Mouse (Mus musculus): ENCODE measurements around the gene Maml3. TPM values are rescaled to one million over a fixed set of nuclear protein-coding genes. Genes with fewer than 3 reads are reported as not detected.

Maml3 gene
- polyA plus RNA-seq, 1 experiment from 2014 or later, result 6.5 TPM

DNA sequence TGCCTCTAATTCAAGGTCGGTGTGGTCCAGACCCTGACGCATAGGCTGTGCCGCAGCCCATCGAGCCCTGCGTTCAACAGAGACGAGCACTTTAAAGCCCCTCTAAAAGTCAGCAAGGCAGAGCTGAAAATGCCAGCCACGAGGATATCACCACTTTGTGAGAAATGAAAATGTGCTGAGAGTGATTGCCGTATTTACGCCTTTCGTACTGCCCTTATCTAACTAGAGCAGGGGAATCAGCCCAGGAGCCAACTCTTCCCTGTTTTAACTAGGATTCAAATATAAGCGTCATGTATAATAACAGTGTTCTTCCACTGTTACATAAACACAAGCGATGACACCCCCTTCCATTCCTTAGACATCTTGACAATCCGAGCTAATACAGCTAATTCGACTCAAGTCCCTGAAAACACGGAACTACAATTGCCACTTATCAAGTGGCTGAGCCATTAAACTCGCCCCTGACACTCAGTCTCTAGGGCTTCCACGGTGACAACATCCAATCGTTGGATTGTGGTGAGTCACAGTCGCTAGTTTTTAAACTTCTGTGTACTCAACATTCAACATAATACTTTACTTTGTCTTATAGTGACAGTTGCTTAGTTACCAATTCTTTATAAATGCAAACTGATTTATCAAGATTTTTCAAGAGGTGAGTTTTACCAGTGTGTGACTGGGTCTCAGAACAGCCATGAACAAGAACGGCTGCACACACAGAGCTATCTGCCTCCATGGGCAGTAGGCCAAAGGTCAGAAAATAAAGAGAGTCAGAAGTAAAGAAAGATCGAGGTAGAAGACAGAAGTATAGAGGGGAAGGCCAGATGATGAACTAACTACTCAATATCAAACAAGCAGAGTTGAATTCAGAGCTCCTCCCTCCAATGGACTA, 106.1 kb downstream of the Maml3 start:
- no peak for DNase-seq (ENCODE audit: low spot score)
- 64% methylated on average over 21 of the region's 21 CpGs for WGBS
- H3K36me3 ChIP-seq (ENCODE audit: control insufficient read depth, insufficient read depth, low read length), result no peaks in the 10 kb centered on the region
- ATAC-seq (replicated peaks; ENCODE audit: low FRiP score, low TSS enrichment, low read depth), result 0 out of 2 replicates have a peak, but pooled peaks have one; percentile 46
- H3K27me3 ChIP-seq (replicated peaks; ENCODE audit: control insufficient read depth, insufficient read depth, low read length), result no peaks in the 10 kb centered on the region
- H3K4me2 ChIP-seq (ENCODE audit: low read length), result no peak overlapping the region
- H3K4me3 ChIP-seq (ENCODE audit: low read depth, low read length), result no peak overlapping the region
- no peaks in the 10 kb centered on the region for H3K9me3 ChIP-seq (ENCODE audit: control insufficient read depth, low read length)
- H3K9ac ChIP-seq (ENCODE audit: low read length), result no peak overlapping the region
- H3K4me1 ChIP-seq (replicated peaks; ENCODE audit: control insufficient read depth, insufficient read depth, low read length), result 0 out of 2 replicates have a peak, but pooled peaks cover 2% of the 10 kb centered on the region
- no peak overlapping the region; the same call in 1 of the 2 replicates for H3K27ac ChIP-seq (ENCODE audit: low read depth)

DNA sequence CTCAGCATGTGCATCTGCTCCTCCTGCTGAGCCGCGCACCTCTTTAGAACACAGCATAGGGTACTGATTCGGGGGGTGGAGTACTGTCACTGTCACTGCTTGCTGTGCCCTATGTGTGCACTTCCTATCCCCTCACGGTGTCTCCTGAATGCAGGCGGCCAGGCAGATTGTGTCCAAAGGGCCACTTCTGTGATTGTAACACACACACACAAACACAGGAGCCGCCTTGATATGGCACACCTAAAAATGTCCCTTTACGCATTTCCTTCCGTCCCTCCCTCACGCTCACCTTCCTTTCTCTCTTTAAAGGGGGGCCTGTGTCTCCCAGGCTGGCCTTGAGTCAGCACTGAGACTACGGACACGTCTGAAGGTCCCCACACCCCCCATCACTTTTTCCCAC, 107.3 kb downstream of the Maml3 start:
- H3K4me1 ChIP-seq (replicated peaks; ENCODE audit: control insufficient read depth, insufficient read depth, low read length), result 0 out of 2 replicates have a peak, but pooled peaks cover 2% of the 10 kb centered on the region
- H3K4me3 ChIP-seq (ENCODE audit: low read depth, low read length), result no peak overlapping the region
- 81% methylated on average over 11 of the region's 11 CpGs for WGBS
- H3K4me2 ChIP-seq (ENCODE audit: low read length), result no peak overlapping the region
- no peaks in the 10 kb centered on the region for H3K9me3 ChIP-seq (ENCODE audit: control insufficient read depth, low read length)
- no peak for ATAC-seq (replicated peaks; ENCODE audit: low FRiP score, low TSS enrichment, low read depth)
- no peak for DNase-seq (ENCODE audit: low spot score)
- no peak overlapping the region for H3K27ac ChIP-seq (ENCODE audit: low read depth)
- H3K9ac ChIP-seq (ENCODE audit: low read length), result no peak overlapping the region
- H3K27me3 ChIP-seq (replicated peaks; ENCODE audit: control insufficient read depth, insufficient read depth, low read length), result no peaks in the 10 kb centered on the region
- no peaks in the 10 kb centered on the region for H3K36me3 ChIP-seq (ENCODE audit: control insufficient read depth, insufficient read depth, low read length)

DNA sequence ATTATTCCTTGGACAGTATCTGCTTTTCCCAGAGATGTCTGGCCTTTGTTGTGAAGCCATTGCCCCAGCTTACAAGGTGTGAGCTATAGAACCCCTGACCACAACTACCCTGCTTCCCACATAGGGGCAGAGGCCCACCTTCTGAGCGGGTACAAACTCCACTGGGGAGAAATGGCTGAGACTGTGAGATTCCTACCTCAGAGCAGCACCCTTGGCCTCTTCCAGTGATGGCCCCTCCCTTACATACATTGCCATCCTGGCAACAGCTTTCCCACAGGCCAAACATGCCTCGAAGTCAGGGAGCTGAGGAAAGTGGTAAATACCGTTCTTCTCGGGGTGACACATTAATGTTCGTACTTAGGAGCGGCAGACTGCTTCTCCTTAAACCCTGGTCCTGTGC, 118.4 kb downstream of the Maml3 start:
- WGBS, result 51% methylated on average over 6 of the region's 6 CpGs
- Histone ChIP-seq H3K27me3 (replicated peaks; ENCODE audit: control insufficient read depth, insufficient read depth, low read length) (no peaks in the 10 kb centered on the region), H3K4me3 (ENCODE audit: low read depth, low read length) (no peak overlapping the region), H3K4me1 (replicated peaks; ENCODE audit: control insufficient read depth, insufficient read depth, low read length) (peaks cover 10% of the 10 kb centered on the region; the same call in 1 of the 2 replicates), H3K36me3 (ENCODE audit: control insufficient read depth, insufficient read depth, low read length) (no peaks in the 10 kb centered on the region), H3K27ac (ENCODE audit: low read depth) (no peak overlapping the region), H3K9ac (ENCODE audit: low read length) (no peak overlapping the region), H3K9me3 (ENCODE audit: control insufficient read depth, low read length) (no peaks in the 10 kb centered on the region), H3K4me2 (ENCODE audit: low read length) (no peak overlapping the region)
- no peak for DNase-seq (ENCODE audit: low spot score)
- ATAC-seq (replicated peaks; ENCODE audit: low FRiP score, low TSS enrichment, low read depth), result no peak

DNA sequence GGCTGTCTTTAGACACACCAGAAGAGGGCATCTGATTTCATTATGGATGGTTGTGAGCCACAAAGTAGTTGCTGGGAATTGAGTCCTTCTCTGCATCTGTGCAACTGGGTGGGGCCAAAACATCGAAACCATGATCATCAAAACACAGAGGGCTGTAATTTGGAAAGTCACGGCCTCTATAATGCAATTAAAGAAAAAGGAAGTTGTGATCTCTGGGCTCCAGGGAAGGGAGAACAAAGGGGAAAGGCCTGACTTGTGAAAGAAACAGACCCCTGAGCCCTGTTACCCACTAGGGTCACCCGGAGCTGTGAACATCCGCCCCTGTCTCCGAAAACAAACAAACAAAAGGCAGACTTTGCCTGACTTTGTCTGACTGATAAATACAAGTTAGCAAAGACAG, 123.4 kb downstream of the Maml3 start:
- no peak for ATAC-seq (replicated peaks; ENCODE audit: low FRiP score, low TSS enrichment, low read depth)
- 68% methylated on average over 5 of the region's 5 CpGs for WGBS
- Histone ChIP-seq H3K4me3 (ENCODE audit: low read depth, low read length) (no peak overlapping the region), H3K9me3 (ENCODE audit: control insufficient read depth, low read length) (no peaks in the 10 kb centered on the region), H3K27ac (ENCODE audit: low read depth) (no peak overlapping the region), H3K27me3 (replicated peaks; ENCODE audit: control insufficient read depth, insufficient read depth, low read length) (no peaks in the 10 kb centered on the region), H3K4me2 (ENCODE audit: low read length) (no peak overlapping the region), H3K4me1 (replicated peaks; ENCODE audit: control insufficient read depth, insufficient read depth, low read length) (peaks cover 6% of the 10 kb centered on the region), H3K36me3 (ENCODE audit: control insufficient read depth, insufficient read depth, low read length) (no peaks in the 10 kb centered on the region), H3K9ac (ENCODE audit: low read length) (no peak overlapping the region)
- DNase-seq (ENCODE audit: low spot score), result no peak

DNA sequence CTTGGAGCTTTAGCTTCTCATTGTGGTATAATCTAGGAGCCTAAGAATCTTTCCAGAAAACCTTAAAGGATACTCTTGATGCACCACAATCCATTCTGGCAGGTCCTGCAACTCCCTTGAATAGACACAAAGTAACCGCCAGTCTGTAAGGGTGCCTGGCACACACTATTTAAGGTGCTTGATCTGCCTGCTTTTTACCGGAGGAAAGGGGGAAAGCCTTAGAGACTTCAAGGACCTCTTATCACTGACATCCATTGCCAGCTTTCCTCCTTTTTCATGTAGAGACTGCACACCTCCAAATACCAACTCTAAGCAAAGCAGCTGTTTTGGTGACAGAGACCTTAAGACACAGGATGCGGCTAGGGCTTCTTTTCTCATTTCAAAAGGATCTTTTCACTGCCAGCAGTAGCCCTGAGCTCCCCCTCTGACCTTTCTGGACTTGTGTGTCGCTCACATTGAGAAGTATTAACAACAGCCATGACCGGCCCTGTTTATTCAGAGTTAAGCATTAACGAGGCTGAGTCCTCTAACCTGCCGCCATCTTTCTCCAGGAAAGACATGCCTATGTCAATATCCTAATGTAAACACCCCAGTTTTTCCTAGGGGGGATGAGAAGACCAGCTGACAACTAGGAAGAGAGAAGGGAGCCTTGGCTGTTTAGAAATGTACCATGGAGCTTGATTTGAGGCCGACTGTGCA, 127.1 kb downstream of the Maml3 start:
- no peaks in the 10 kb centered on the region for H3K36me3 ChIP-seq (ENCODE audit: control insufficient read depth, insufficient read depth, low read length)
- H3K9me3 ChIP-seq (ENCODE audit: control insufficient read depth, low read length), result no peaks in the 10 kb centered on the region
- no peak overlapping the region for H3K4me3 ChIP-seq (ENCODE audit: low read depth, low read length)
- DNase-seq (ENCODE audit: low spot score) (no peak), ATAC-seq (replicated peaks; ENCODE audit: low FRiP score, low TSS enrichment, low read depth) (peak; percentile 80; the same call in 1 of the 2 replicates)
- H3K9ac ChIP-seq (ENCODE audit: low read length), result no peak overlapping the region
- no peaks in the 10 kb centered on the region for H3K27me3 ChIP-seq (replicated peaks; ENCODE audit: control insufficient read depth, insufficient read depth, low read length)
- H3K27ac ChIP-seq (ENCODE audit: low read depth), result peak overlapping the region; percentile 55; the same call in 1 of the 2 replicates
- H3K4me1 ChIP-seq (replicated peaks; ENCODE audit: control insufficient read depth, insufficient read depth, low read length), result no peaks in the 10 kb centered on the region; the same call in 1 of the 2 replicates
- 45% methylated on average over 8 of the region's 8 CpGs for WGBS
- H3K4me2 ChIP-seq (ENCODE audit: low read length), result peak overlapping the region; percentile 22; the same call in 1 of the 2 replicates

DNA sequence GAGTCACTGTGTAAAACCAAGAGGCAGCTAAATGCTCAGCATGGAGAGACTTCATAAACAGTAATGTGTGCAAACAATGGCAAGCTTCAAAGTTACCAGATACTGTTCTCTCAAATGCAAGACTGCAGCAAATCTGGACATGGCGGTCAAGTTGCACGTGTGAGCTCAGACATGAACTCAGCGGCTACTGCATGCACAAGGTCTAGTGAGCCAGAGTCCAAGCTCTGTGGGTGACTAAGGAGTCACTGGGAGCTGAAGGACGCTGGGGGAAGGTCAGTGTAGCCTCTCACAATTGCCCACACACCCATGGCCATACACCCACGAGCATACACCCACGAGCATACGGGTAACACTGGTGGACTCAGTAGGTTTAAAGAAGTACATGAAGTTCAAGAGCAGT, 130.3 kb downstream of the Maml3 start:
- Histone ChIP-seq H3K4me1 (replicated peaks; ENCODE audit: control insufficient read depth, insufficient read depth, low read length) (no peaks in the 10 kb centered on the region; the same call in 1 of the 2 replicates), H3K4me3 (ENCODE audit: low read depth, low read length) (no peak overlapping the region), H3K27ac (ENCODE audit: low read depth) (no peak overlapping the region), H3K9me3 (ENCODE audit: control insufficient read depth, low read length) (no peaks in the 10 kb centered on the region), H3K36me3 (ENCODE audit: control insufficient read depth, insufficient read depth, low read length) (no peaks in the 10 kb centered on the region), H3K27me3 (replicated peaks; ENCODE audit: control insufficient read depth, insufficient read depth, low read length) (no peaks in the 10 kb centered on the region), H3K4me2 (ENCODE audit: low read length) (no peak overlapping the region), H3K9ac (ENCODE audit: low read length) (no peak overlapping the region)
- WGBS, result 90% methylated on average over 7 of the region's 7 CpGs
- ATAC-seq (replicated peaks; ENCODE audit: low FRiP score, low TSS enrichment, low read depth) (no peak), DNase-seq (ENCODE audit: low spot score) (no peak)

DNA sequence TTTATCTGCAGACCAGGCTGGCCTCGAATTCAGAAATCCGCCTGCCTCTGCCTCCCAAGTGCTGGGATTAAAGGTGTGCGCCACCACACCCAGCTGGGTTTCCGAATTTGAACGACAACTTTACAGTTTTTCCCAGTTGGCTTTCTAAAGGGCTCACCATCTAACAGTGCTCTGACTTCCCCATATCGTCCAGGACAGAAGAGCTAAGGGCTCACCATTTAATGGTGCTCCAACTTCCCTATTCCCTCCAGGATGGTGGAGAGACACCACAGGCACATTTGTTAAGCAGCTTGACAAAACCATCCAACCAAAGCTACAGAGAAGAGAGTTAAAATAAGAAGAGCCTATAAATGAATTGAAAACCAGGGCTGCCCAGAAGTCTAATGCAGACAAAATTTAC, 130.7 kb downstream of the Maml3 start:
- H3K4me1 ChIP-seq (replicated peaks; ENCODE audit: control insufficient read depth, insufficient read depth, low read length), result peaks cover 1% of the 10 kb centered on the region
- no peaks in the 10 kb centered on the region for H3K27me3 ChIP-seq (replicated peaks; ENCODE audit: control insufficient read depth, insufficient read depth, low read length)
- no peak overlapping the region for H3K9ac ChIP-seq (ENCODE audit: low read length)
- DNase-seq (ENCODE audit: low spot score), result no peak
- no peak overlapping the region for H3K4me2 ChIP-seq (ENCODE audit: low read length)
- WGBS, result 96% methylated on average over 6 of the region's 6 CpGs
- H3K4me3 ChIP-seq (ENCODE audit: low read depth, low read length), result no peak overlapping the region
- no peak overlapping the region for H3K27ac ChIP-seq (ENCODE audit: low read depth)
- H3K36me3 ChIP-seq (ENCODE audit: control insufficient read depth, insufficient read depth, low read length), result no peaks in the 10 kb centered on the region
- H3K9me3 ChIP-seq (ENCODE audit: control insufficient read depth, low read length), result no peaks in the 10 kb centered on the region
- no peak for ATAC-seq (replicated peaks; ENCODE audit: low FRiP score, low TSS enrichment, low read depth)

DNA sequence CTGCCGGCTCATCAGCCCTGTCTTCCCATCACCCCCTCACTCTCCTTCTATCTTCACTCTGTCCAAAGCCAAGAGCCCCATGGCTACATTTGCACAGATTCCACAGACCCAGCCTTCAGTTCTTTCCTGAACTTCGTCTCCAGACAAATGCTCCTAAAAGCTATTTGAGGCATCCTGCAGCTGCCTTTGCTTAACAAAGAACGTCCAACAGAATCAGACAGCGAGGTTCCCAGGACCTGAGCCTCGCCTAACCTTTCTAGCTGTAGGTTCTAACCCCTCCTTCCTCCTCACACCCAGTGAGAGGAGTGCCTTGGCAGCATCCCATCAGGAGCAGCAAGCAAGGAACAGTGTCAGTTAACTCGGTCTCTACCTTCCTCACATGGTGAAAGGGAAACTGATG, 132.3 kb downstream of the Maml3 start:
- no peaks in the 10 kb centered on the region for H3K36me3 ChIP-seq (ENCODE audit: control insufficient read depth, insufficient read depth, low read length)
- no peak overlapping the region for H3K9ac ChIP-seq (ENCODE audit: low read length)
- ATAC-seq (replicated peaks; ENCODE audit: low FRiP score, low TSS enrichment, low read depth) (no peak), DNase-seq (ENCODE audit: low spot score) (no peak)
- no peak overlapping the region for H3K27ac ChIP-seq (ENCODE audit: low read depth)
- no peaks in the 10 kb centered on the region for H3K27me3 ChIP-seq (replicated peaks; ENCODE audit: control insufficient read depth, insufficient read depth, low read length)
- H3K4me3 ChIP-seq (ENCODE audit: low read depth, low read length), result no peak overlapping the region
- WGBS, result 69% methylated on average over 6 of the region's 6 CpGs
- no peaks in the 10 kb centered on the region for H3K9me3 ChIP-seq (ENCODE audit: control insufficient read depth, low read length)
- no peak overlapping the region for H3K4me2 ChIP-seq (ENCODE audit: low read length)
- peaks cover 3% of the 10 kb centered on the region for H3K4me1 ChIP-seq (replicated peaks; ENCODE audit: control insufficient read depth, insufficient read depth, low read length)

Data from intestine, embryonic 14.5 days (tissue).